Mouse (Mus musculus) CH12.LX (cell line): ENCODE measurements around the gene Itga9.
A peak's percentile ranks its signal among the peaks of the same experiment; 100 is the strongest.

Experiments used
- BHLHE40 ChIP-seq: IDR thresholded peaks from 2 replicates; pipeline ENCODE4 v1.6.1; 2011; ENCODE audit warnings: mild to moderate bottlenecking, low read depth, low read length, improper control_type of control experiment
- CTCF ChIP-seq, 2 experiments: IDR thresholded peaks in 1 of 2; conservative IDR thresholded peaks in 1 of 2; 2 replicates each; pipeline ENCODE4 v1.5.1; 2011 to 2012; ENCODE audit warnings: low read depth in 2 of 2, low read length in 2 of 2, improper control_type of control experiment in 1 of 2, inconsistent platforms in 1 of 2, mild to moderate bottlenecking in 1 of 2, moderate library complexity in 1 of 2
- EP300 ChIP-seq: IDR thresholded peaks from 2 replicates; pipeline ENCODE4 v1.6.1; 2011; ENCODE audit warnings: low read length, improper control_type of control experiment
- JUN ChIP-seq: IDR thresholded peaks from 2 replicates; pipeline ENCODE4 v1.6.1; 2011; ENCODE audit warnings: low read depth, mild to moderate bottlenecking, low read length, improper control_type of control experiment, moderate library complexity; ENCODE audit not compliant: insufficient read depth
- MAFK ChIP-seq: IDR thresholded peaks from 2 replicates; pipeline ENCODE4 v1.6.1; 2011; ENCODE audit warnings: low read length, improper control_type of control experiment; ENCODE audit not compliant: insufficient replicate concordance
- MAX ChIP-seq: IDR thresholded peaks from 2 replicates; pipeline ENCODE4 v1.6.1; 2011; ENCODE audit warnings: low read length, improper control_type of control experiment
- MAZ ChIP-seq: IDR thresholded peaks from 2 replicates; pipeline ENCODE4 v1.6.1; 2012; ENCODE audit warnings: low read depth, mild to moderate bottlenecking, inconsistent platforms, low read length, improper control_type of control experiment, moderate library complexity
- MEF2A ChIP-seq: IDR thresholded peaks from 2 replicates; pipeline ENCODE4 v1.6.1; 2014; ENCODE audit warnings: low read depth, mild to moderate bottlenecking, inconsistent platforms, low read length, improper control_type of control experiment, borderline replicate concordance
- POLR2A ChIP-seq: IDR thresholded peaks from 2 replicates; pipeline ENCODE4 v1.6.1; 2011; ENCODE audit warnings: low read depth, mild to moderate bottlenecking, improper control_type of control experiment, low read length
- RAD21 ChIP-seq: IDR thresholded peaks from 2 replicates; pipeline ENCODE4 v1.6.1; 2011; ENCODE audit warnings: low read depth, mild to moderate bottlenecking, low read length, improper control_type of control experiment, moderate library complexity
- SIN3A ChIP-seq: IDR thresholded peaks from 2 replicates; pipeline ENCODE4 v1.6.1; 2012; ENCODE audit warnings: low read length, improper control_type of control experiment, inconsistent platforms
- ZC3H11A ChIP-seq: IDR thresholded peaks from 2 replicates; pipeline ENCODE4 v1.6.1; 2012; ENCODE audit warnings: low read depth, mild to moderate bottlenecking, inconsistent platforms, low read length, improper control_type of control experiment
- ZKSCAN1 ChIP-seq: IDR thresholded peaks from 2 replicates; pipeline ENCODE4 v1.6.1; 2012; ENCODE audit warnings: low read depth, inconsistent platforms, low read length, improper control_type of control experiment, borderline replicate concordance

DNA sequence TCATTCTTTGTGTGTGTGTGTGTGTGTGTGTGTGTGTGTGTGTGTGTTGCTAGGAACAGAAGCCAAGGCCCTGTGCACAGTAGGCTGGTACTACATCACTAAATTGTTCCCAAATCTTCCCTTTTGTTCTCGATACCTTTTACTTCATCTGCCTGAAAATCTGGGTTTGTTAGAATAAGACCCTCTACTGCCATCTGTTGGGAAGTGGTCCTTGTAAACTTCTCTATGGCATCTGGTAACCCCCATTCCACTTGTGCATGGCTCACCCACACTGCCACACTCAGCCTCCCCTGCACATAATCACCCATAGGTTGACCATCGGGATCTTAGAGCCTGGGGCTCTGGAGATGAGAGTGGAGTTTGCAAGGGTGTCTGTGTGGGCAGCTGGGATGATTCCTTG lies 288.6 kb downstream of the Itga9 start:
- no peak for TF ChIP-seq POLR2A
- peak in 1 of 2 experiments; percentile 21; a peak in 1 of 4 replicates for TF ChIP-seq CTCF (conservative IDR thresholded peaks at IDR 0.05 in 1 of 2, IDR thresholded peaks at IDR 0.05 in 1 of 2; ENCODE audit: low read depth in 2 of 2, low read length in 2 of 2)
- no peak for TF ChIP-seq JUN
- TF ChIP-seq BHLHE40, result no peak
- no peak for TF ChIP-seq MAFK
- no peak for TF ChIP-seq ZC3H11A
- TF ChIP-seq MAX, result no peak
- TF ChIP-seq EP300, result no peak
- no peak for TF ChIP-seq MEF2A
- no peak for TF ChIP-seq ZKSCAN1
- TF ChIP-seq SIN3A, result no peak
- TF ChIP-seq MAZ, result no peak
- TF ChIP-seq RAD21, result peak; percentile 4
